Mouse (Mus musculus): ENCODE results near the gene Gm21244. TPM values are rescaled to one million over a fixed set of nuclear protein-coding genes. Genes with fewer than 3 reads are reported as not detected.
"Not testable (repeated sequence)": the region's sequence is repeated elsewhere in the genome, so short reads cannot be mapped to it uniquely, and the experiment has no call there.

Gm21244 gene
- total RNA-seq (2021) = not detected
- long read RNA-seq = 0 reads

DNA sequence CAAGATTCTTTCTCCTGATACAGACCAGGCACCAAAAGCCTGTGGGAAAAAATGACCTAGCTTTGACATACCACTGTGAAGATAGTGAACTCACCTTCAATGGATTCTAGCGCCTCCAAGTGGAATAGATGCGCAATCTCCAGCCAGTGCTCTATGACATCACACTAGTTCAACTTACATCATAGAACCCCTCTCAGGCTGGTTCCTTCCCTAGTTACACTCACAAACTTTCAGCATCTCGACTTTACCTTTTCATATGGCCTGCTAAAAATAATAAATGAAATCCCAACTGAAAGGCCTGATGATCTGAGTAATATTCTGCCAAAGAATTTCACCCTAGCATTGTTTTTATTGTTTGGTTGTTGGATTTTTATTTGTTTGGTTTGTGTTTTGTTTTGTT is at the start of gene Gm21244:
TSS of gene Gm21244 (minus strand) at position 101 of the 400 bp plus-strand sequence.
- not testable (repeated sequence) for DNase-seq (ENCODE audit: low spot score in 2 of 2)

Other genes with a start within 250 kb of the Gm21244 start
- gene Gm28998, start 84.5 kb upstream of the Gm21244 start, total RNA-seq (2021) = not detected
- not detected for gene Gm21788, start 235.7 kb upstream of the Gm21244 start, total RNA-seq (2021)

Data from layer of hippocampus, postnatal 10 days (tissue).